Mouse (Mus musculus) cortical plate, adult 2 months (tissue): ENCODE data around the gene Lasp1.

Experiments
- CTCF ChIP-seq: fragments of 200-500 bp; IDR thresholded peaks from 2 replicates; pipeline ENCODE4 v1.5.1; 2011; ENCODE audit warnings: mild to moderate bottlenecking, control low read depth, low read length; ENCODE audit not compliant: insufficient read depth; ENCODE audit errors: extremely low read depth
- POLR2A ChIP-seq: fragments of 200-500 bp; IDR thresholded peaks from 2 replicates; pipeline ENCODE4 v1.6.1; 2011; ENCODE audit warnings: mild to moderate bottlenecking, low read length, control low read depth; ENCODE audit not compliant: insufficient read depth; ENCODE audit errors: extremely low read depth

DNA sequence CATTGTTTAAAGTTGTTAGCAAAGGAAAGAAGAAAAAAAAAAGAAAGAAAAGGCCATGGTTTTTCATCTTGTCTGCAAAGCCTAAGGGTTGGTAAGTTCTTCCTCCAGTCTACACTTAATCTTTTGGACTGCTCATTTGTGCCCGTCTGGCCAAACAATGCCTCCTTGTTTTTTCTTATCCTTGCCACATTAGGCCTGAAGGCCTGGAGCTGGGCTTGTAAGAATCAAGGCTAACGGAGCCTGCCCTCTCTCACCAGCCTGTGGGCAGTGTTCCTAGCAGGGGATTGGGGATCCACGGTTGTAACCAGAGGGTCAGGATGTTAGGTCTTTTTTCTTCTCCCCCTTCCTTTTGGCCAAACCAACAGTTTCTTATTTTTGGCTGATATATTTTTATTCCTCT lies 12.2 kb downstream of the Lasp1 start:
- TF ChIP-seq CTCF (no peak), POLR2A (no peak)
